Mouse (Mus musculus) kidney, adult 2 months (tissue): ENCODE results near the gene Arl8b. TPM values are rescaled to one million over a fixed set of nuclear protein-coding genes. Genes with fewer than 3 reads are reported as not detected.

Experiments
- DNase-seq: peaks from one replicate; pipeline ENCODE4 v3.0.0; 2021
- H3K27ac ChIP-seq: fragments of 200-500 bp; 2 replicates; pipeline ENCODE4 v1.5.1; 2012; ENCODE audit warnings: low read depth, low read length, control low read depth, inconsistent platforms; ENCODE audit not compliant: insufficient read depth
- H3K27me3 ChIP-seq: fragments of 200-500 bp; replicated peaks from 2 replicates; pipeline ENCODE4 v1.6.1; 2012; ENCODE audit warnings: mild to moderate bottlenecking, moderate library complexity, low read length, inconsistent platforms; ENCODE audit not compliant: control insufficient read depth, insufficient read depth
- H3K36me3 ChIP-seq: fragments of 200-500 bp; 2 replicates; pipeline ENCODE4 v1.6.1; 2012; ENCODE audit warnings: mild to moderate bottlenecking, moderate library complexity, low read length, inconsistent platforms; ENCODE audit not compliant: control insufficient read depth, insufficient read depth
- H3K4me1 ChIP-seq: fragments of 200-500 bp; 2 replicates; pipeline ENCODE4 v1.6.1; 2011; ENCODE audit warnings: low read length; ENCODE audit not compliant: control insufficient read depth, insufficient read depth
- H3K4me3 ChIP-seq: fragments of 200-500 bp; 2 replicates; pipeline ENCODE4 v1.5.1; 2011; ENCODE audit warnings: mild to moderate bottlenecking, low read depth, low read length, control low read depth; ENCODE audit not compliant: insufficient read depth
- CTCF ChIP-seq: fragments of 200-500 bp; conservative IDR thresholded peaks from 2 replicates; pipeline ENCODE4 v1.5.1; 2011; ENCODE audit warnings: low read depth, mild to moderate bottlenecking, control low read depth, low read length, moderate library complexity, mixed read lengths; ENCODE audit not compliant: insufficient read depth, insufficient read length
- POLR2A ChIP-seq: fragments of 200-500 bp; IDR thresholded peaks from one replicate; pipeline ENCODE4 v1.6.1; 2011; ENCODE audit warnings: low read depth, low read length, control low read depth
- WGBS: fragments of 180-500 bp; shearing (Covaris S2); methylation state at CpG from one replicate; pipeline ENCODE4 v1.1.7; 2018; 5-methylcytosine and 5-hydroxymethylcytosine counted together
- polyA plus RNA-seq: library from polyadenylated mRNA; depleted of rRNA; stranded (reverse); fragments of >200 nt; gene quantifications from 2 replicates; pipeline ENCODE4 v1.2.3, GENCODE M21; 2012; rRNA removed

Gene Arl8b
- polyA plus RNA-seq, result 17.6 and 21.9 TPM in 2 replicates

DNA sequence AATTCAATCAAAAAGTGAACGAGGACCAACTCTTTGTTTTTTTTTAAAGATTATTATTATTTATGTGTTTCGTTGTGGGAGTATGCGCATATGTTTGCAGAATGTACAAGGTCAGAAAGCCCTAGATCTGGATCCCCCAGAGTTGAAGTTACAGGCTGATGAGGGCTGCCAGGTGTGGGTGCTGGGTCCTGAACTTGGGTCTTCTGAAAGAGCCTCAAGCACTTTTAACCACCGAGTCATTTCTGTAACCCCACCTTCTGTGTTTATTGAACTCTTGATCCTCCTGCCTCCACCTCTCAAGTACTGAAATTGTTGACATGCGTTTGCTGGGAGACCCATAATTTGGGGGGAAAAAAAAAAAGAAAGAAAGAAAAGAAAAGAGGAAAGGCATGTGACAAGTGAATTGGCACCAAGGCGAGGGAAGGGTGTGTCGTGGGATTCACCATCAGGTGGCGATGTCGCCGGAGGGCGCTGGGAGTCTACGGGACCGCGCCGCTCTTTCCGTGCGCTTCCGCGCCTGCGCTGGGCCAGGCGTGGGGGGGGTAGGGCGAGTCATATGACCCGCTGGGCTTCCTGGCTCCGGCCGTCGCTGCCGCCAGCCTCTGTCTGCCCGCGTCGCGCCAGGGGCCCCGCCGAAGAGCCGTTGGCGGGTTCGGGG, at the start of gene Arl8b:
Gene Arl8b, plus strand, starts transcription at position 574 of the 658 bp plus-strand sequence.
- Histone ChIP-seq H3K36me3 (no peaks in the 10 kb centered on the region), H3K4me1 (peaks cover 13% of the 10 kb centered on the region), H3K27ac (peak within 1 kb of the TSS; percentile 72), H3K27me3 (no peaks in the 10 kb centered on the region), H3K4me3 (peak within 1 kb of the TSS; percentile 88)
- peak; percentile 97 for DNase-seq
- 10% methylated on average over 36 of the region's 36 CpGs for WGBS
- TF ChIP-seq CTCF, result peak; percentile 90
- peak; percentile 79 for TF ChIP-seq POLR2A

DNA sequence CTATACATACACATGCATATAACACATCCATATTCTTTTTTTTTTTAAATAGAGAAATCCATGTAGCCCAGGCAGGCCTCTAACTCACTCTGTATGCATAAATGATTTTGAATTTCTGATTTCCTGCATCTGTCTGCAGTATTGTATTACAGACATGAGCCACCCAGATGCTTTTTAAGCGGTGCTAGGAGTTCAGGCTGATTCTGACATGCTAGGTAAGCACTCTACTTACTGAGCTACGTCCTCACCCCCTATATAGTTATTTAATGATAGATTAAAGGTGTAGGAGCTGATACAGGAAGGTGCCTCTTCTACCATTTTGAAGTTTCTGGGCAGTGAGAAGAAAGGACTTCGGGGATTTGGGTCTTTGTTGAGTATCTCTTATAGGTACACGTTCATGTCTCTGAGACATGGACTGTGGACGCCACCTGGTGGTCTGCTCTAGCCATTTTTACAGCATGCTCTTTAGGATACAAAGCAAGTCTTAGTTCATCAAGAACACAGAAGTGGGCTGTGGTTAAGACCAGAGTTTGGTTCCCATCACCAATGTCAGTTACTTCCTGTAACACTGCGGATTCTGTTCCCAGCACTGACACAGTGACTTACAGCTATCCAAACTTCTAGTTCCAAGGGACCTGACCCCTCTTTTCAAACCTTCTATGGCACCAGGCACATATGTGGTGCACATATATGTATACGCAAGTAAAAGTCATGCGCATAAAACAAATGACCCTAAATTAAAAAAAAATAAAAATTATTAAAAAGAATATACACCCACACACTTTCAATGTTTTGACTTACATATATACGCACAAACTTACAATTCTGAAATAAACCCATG, 46.8 kb upstream of the Arl8b start:
- no peak for TF ChIP-seq POLR2A
- TF ChIP-seq CTCF, result peak; percentile 79
- peak; percentile 79 for DNase-seq
- Histone ChIP-seq H3K4me1 (no peaks in the 10 kb centered on the region), H3K4me3 (no peak overlapping the region), H3K36me3 (no peaks in the 10 kb centered on the region), H3K27me3 (no peaks in the 10 kb centered on the region), H3K27ac (no peak overlapping the region)
- WGBS, result 45% methylated on average over 9 of the region's 9 CpGs

GRCm38 (mm10) chr6:108738463-108739203, 44.3 kb upstream of the Arl8b start:
- 39% methylated on average over 9 of the region's 9 CpGs for WGBS
- Histone ChIP-seq H3K36me3 (no peaks in the 10 kb centered on the region), H3K4me3 (no peak overlapping the region), H3K27ac (no peak overlapping the region), H3K27me3 (no peaks in the 10 kb centered on the region), H3K4me1 (no peaks in the 10 kb centered on the region)
- no peak for DNase-seq
- no peak for TF ChIP-seq POLR2A
- no peak for TF ChIP-seq CTCF

DNA sequence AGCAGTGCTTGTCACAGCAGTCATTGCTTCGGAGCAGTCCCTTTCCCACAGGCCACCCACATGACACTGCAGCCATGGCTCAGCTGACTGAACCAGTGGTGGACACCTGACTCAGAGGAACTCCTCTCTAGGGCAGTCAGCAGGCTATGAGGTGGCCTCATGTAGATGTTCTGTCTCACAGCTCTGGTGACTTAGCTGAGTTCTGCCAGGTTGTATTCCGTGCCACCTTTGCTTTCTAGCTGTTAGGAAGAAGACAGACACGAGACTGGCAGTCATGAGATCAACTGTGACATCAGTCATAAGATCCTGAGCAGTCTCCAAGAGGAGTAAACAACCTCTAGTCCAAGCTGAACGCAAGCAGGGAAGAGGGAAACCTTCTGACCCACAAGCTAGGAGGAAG, 42.3 kb upstream of the Arl8b start:
- 80% methylated on average over 4 of the region's 4 CpGs for WGBS
- no peak for DNase-seq
- TF ChIP-seq CTCF (no peak), POLR2A (no peak)
- Histone ChIP-seq H3K27ac (no peak overlapping the region), H3K27me3 (no peaks in the 10 kb centered on the region), H3K36me3 (no peaks in the 10 kb centered on the region), H3K4me3 (no peak overlapping the region), H3K4me1 (no peaks in the 10 kb centered on the region)

- no peaks in the 10 kb centered on the region for H3K27me3 ChIP-seq
- H3K4me3 ChIP-seq, result no peak overlapping the region
- no peak for DNase-seq
- WGBS, result 84% methylated on average over 5 of the region's 5 CpGs
- no peak overlapping the region for H3K27ac ChIP-seq
- TF ChIP-seq POLR2A (no peak), CTCF (no peak)
- no peaks in the 10 kb centered on the region for H3K4me1 ChIP-seq
- H3K36me3 ChIP-seq, result no peaks in the 10 kb centered on the region
These were observed 39.2 kb upstream of the Arl8b start for GRCm38 (mm10) chr6:108743730-108744129.

DNA sequence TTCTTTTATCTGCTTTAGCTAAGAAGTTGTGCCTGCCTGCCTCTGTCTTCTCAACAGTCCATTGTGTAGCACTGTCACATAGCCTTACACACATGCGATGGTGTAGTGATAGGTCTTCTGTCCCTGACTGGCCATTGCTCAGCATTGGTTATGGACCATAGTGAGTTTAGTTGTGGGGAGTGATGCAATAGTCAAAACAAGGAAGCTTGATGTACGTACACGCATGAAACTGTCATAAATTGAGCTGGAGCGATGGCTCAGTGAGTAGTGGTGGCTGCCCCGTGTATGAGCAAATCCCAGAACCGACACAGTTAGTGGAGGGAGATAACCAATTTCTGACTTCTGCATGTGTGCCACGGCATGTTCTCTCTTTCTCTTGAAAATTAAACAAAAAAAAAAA, 31.6 kb upstream of the Arl8b start:
- no peak overlapping the region for H3K27ac ChIP-seq
- H3K36me3 ChIP-seq, result no peaks in the 10 kb centered on the region
- DNase-seq, result no peak
- H3K4me1 ChIP-seq, result no peaks in the 10 kb centered on the region
- TF ChIP-seq CTCF (no peak), POLR2A (no peak)
- 86% methylated on average over 7 of the region's 7 CpGs for WGBS
- H3K27me3 ChIP-seq, result no peaks in the 10 kb centered on the region
- no peak overlapping the region for H3K4me3 ChIP-seq

DNA sequence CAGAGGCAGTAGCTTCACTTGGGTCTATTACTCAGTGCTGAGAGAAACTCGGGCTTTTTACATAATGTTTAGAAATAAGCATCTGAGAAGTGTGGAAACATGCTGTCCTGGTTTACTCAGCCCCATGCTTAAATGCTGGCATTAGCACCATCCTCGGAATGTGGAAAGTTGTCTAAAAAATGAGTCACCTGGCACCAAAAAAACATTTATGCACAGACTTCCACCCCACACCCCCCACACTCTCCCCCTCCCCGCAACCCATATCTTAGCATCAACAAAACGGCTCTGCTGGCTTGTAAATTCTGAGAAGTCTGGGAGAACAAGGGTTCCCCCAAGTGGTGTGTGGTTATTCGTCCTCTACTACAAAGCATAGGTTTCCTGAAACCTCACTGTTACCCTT, 30.5 kb upstream of the Arl8b start:
- no peak for TF ChIP-seq POLR2A
- TF ChIP-seq CTCF, result no peak
- H3K36me3 ChIP-seq, result no peaks in the 10 kb centered on the region
- 39% methylated on average over 5 of the region's 5 CpGs for WGBS
- no peaks in the 10 kb centered on the region for H3K4me1 ChIP-seq
- no peak overlapping the region for H3K4me3 ChIP-seq
- no peaks in the 10 kb centered on the region for H3K27me3 ChIP-seq
- no peak overlapping the region for H3K27ac ChIP-seq
- no peak for DNase-seq
